Mouse (Mus musculus): ENCODE measurements around the gene Sumo3. TPM values are rescaled to one million over a fixed set of nuclear protein-coding genes. Genes with fewer than 3 reads are reported as not detected.

The Sumo3 gene
- total and polyA plus RNA-seq, 2 experiments from 2014 or later = 112 to 128 TPM

GRCm38 (mm10) chr10:77573162-77573561 is 32.7 kb upstream of the Sumo3 start:
- no peaks in the 10 kb centered on the region for H3K9me3 ChIP-seq (replicated peaks; ENCODE audit: control insufficient read depth, low read length)
- H3K4me3 ChIP-seq (ENCODE audit: low read depth, low read length) = no peak overlapping the region
- no peak for ATAC-seq (ENCODE audit: insufficient read depth, low read depth)
- no peak overlapping the region for H3K9ac ChIP-seq (replicated peaks; ENCODE audit: low read depth, low read length)
- H3K4me1 ChIP-seq (ENCODE audit: control insufficient read depth, insufficient read depth) = no peaks in the 10 kb centered on the region
- H3K27me3 ChIP-seq (ENCODE audit: control insufficient read depth, insufficient read depth, low read length) = no peaks in the 10 kb centered on the region
- no peak overlapping the region for H3K4me2 ChIP-seq (ENCODE audit: low read depth, low read length)
- no peak for DNase-seq (ENCODE audit: low spot score)
- 76% methylated on average over 1 of the region's 1 CpGs for WGBS
- no peak for TF ChIP-seq CTCF (IDR thresholded peaks at IDR 0.05; ENCODE audit: low read depth)
- TF ChIP-seq EP300 (IDR thresholded peaks at IDR 0.05; ENCODE audit: low read depth) = no peak
- H3K36me3 ChIP-seq (replicated peaks; ENCODE audit: control insufficient read depth, insufficient read depth, low read length) = no peaks in the 10 kb centered on the region
- H3K27ac ChIP-seq (ENCODE audit: low read depth) = no peak overlapping the region

- Histone ChIP-seq H3K9ac (replicated peaks; ENCODE audit: low read depth, low read length) (no peak overlapping the region), H3K9me3 (replicated peaks; ENCODE audit: control insufficient read depth, low read length) (no peaks in the 10 kb centered on the region), H3K27ac (ENCODE audit: low read depth) (peak overlapping the region; percentile 39), H3K4me2 (ENCODE audit: low read depth, low read length) (no peak overlapping the region), H3K36me3 (replicated peaks; ENCODE audit: control insufficient read depth, insufficient read depth, low read length) (no peaks in the 10 kb centered on the region), H3K4me3 (ENCODE audit: low read depth, low read length) (no peak overlapping the region), H3K27me3 (ENCODE audit: control insufficient read depth, insufficient read depth, low read length) (no peaks in the 10 kb centered on the region), H3K4me1 (ENCODE audit: control insufficient read depth, insufficient read depth) (peaks cover 17% of the 10 kb centered on the region)
- 44% methylated on average over 10 of the region's 10 CpGs for WGBS
- ATAC-seq (ENCODE audit: insufficient read depth, low read depth) (no peak), DNase-seq (ENCODE audit: low spot score) (no peak)
- no peak for TF ChIP-seq EP300 (IDR thresholded peaks at IDR 0.05; ENCODE audit: low read depth)
- TF ChIP-seq CTCF (IDR thresholded peaks at IDR 0.05; ENCODE audit: low read depth) = no peak
Observed at GRCm38 (mm10) chr10:77580027-77580920, 25.6 kb upstream of the Sumo3 start.

GRCm38 (mm10) chr10:77581023-77581407 is 24.9 kb upstream of the Sumo3 start:
- no peaks in the 10 kb centered on the region for H3K9me3 ChIP-seq (replicated peaks; ENCODE audit: control insufficient read depth, low read length)
- WGBS = 7% methylated on average over 8 of the region's 8 CpGs
- H3K27ac ChIP-seq (ENCODE audit: low read depth) = peak overlapping the region; percentile 98
- peaks cover 17% of the 10 kb centered on the region for H3K4me1 ChIP-seq (ENCODE audit: control insufficient read depth, insufficient read depth)
- DNase-seq (ENCODE audit: low spot score) = no peak
- peak overlapping the region; percentile 82 for H3K4me3 ChIP-seq (ENCODE audit: low read depth, low read length)
- TF ChIP-seq EP300 (IDR thresholded peaks at IDR 0.05; ENCODE audit: low read depth) (no peak), CTCF (IDR thresholded peaks at IDR 0.05; ENCODE audit: low read depth) (no peak)
- ATAC-seq (ENCODE audit: insufficient read depth, low read depth) = no peak
- H3K27me3 ChIP-seq (ENCODE audit: control insufficient read depth, insufficient read depth, low read length) = no peaks in the 10 kb centered on the region
- peak overlapping the region; percentile 89 for H3K4me2 ChIP-seq (ENCODE audit: low read depth, low read length)
- H3K9ac ChIP-seq (replicated peaks; ENCODE audit: low read depth, low read length) = peak overlapping the region; percentile 79
- H3K36me3 ChIP-seq (replicated peaks; ENCODE audit: control insufficient read depth, insufficient read depth, low read length) = no peaks in the 10 kb centered on the region

GRCm38 (mm10) chr10:77581408-77582284 is 24.3 kb upstream of the Sumo3 start, which contains the start of gene Pttg1ip:
Gene Pttg1ip (plus strand): TSS chr10:77581720.
- peak; percentile 96 for ATAC-seq (ENCODE audit: insufficient read depth, low read depth)
- TF ChIP-seq EP300 (IDR thresholded peaks at IDR 0.05; ENCODE audit: low read depth) = no peak
- no peak for TF ChIP-seq CTCF (IDR thresholded peaks at IDR 0.05; ENCODE audit: low read depth)
- under 1% methylated on average over 64 of the region's 64 CpGs for WGBS

GRCm38 (mm10) chr10:77582285-77582618 is 23.6 kb upstream of the Sumo3 start:
- TF ChIP-seq CTCF (IDR thresholded peaks at IDR 0.05; ENCODE audit: low read depth) = no peak
- TF ChIP-seq EP300 (IDR thresholded peaks at IDR 0.05; ENCODE audit: low read depth) = no peak
- no peak for ATAC-seq (ENCODE audit: insufficient read depth, low read depth)
- Histone ChIP-seq H3K4me2 (ENCODE audit: low read depth, low read length) (peak overlapping the region; percentile 89), H3K27me3 (ENCODE audit: control insufficient read depth, insufficient read depth, low read length) (no peaks in the 10 kb centered on the region), H3K9me3 (replicated peaks; ENCODE audit: control insufficient read depth, low read length) (no peaks in the 10 kb centered on the region), H3K4me1 (ENCODE audit: control insufficient read depth, insufficient read depth) (peaks cover 28% of the 10 kb centered on the region), H3K27ac (ENCODE audit: low read depth) (peak overlapping the region; percentile 98), H3K36me3 (replicated peaks; ENCODE audit: control insufficient read depth, insufficient read depth, low read length) (peaks cover 3% of the 10 kb centered on the region), H3K4me3 (ENCODE audit: low read depth, low read length) (peak overlapping the region; percentile 82), H3K9ac (replicated peaks; ENCODE audit: low read depth, low read length) (peak overlapping the region; percentile 79)
- DNase-seq (ENCODE audit: low spot score) = no peak
- WGBS = 4% methylated on average over 8 of the region's 8 CpGs

More at GRCm38 (mm10) chr10:77581408-77582284, 24.3 kb upstream of the Sumo3 start, which contains the start of gene Pttg1ip:
- DNase-seq (ENCODE audit: low spot score) = peak; percentile 99
- Histone ChIP-seq H3K36me3 (replicated peaks; ENCODE audit: control insufficient read depth, insufficient read depth, low read length) (no peaks in the 10 kb centered on the region), H3K4me2 (ENCODE audit: low read depth, low read length) (peak within 1 kb of the TSS; percentile 89), H3K9ac (replicated peaks; ENCODE audit: low read depth, low read length) (peak within 1 kb of the TSS; percentile 79), H3K4me3 (ENCODE audit: low read depth, low read length) (peak within 1 kb of the TSS; percentile 82), H3K9me3 (replicated peaks; ENCODE audit: control insufficient read depth, low read length) (no peaks in the 10 kb centered on the region), H3K27ac (ENCODE audit: low read depth) (peak within 1 kb of the TSS; percentile 98), H3K4me1 (ENCODE audit: control insufficient read depth, insufficient read depth) (peaks cover 22% of the 10 kb centered on the region), H3K27me3 (ENCODE audit: control insufficient read depth, insufficient read depth, low read length) (no peaks in the 10 kb centered on the region)

All from heart, postnatal 0 days (tissue).